ENCODE assay signal across 9 mouse cellular contexts in genomic region chr1:134331879-134332635, GRCm38 (mm10). TPM values are rescaled to one million over a fixed set of nuclear protein-coding genes. Genes with fewer than 3 reads are reported as not detected.
A peak's percentile ranks its signal among the peaks of the same experiment; 100 is the strongest.
DNase-seq lines count a peak whose midpoint lies in the region; ATAC-seq and TF ChIP-seq lines count a peak whose summit lies in the region.
"Had no signal": no experiment of that assay in that cellular context is flagged by ENCODE, and none has a peak within 500 bp of the region (broad histone marks: within the 10 kb centered on the region; RNA-seq: fewer than 3 reads in every experiment).

No protein-coding gene starts in this region.

- H3K4me1 ChIP-seq in embryonic facial prominence, embryonic 14.5 days (ENCODE audit: control insufficient read depth, insufficient read depth, low read length): peaks cover 15% of the 10 kb centered on the region
- peaks cover 40 to 56% of the 10 kb centered on the region in 2 experiments for H3K4me1 ChIP-seq in heart, embryonic 14.5 days (ENCODE audit: control insufficient read depth in 2 of 2, insufficient read depth in 2 of 2, low read length in 2 of 2)
- H3K4me1 ChIP-seq in lung, embryonic 14.5 days (ENCODE audit: insufficient read depth): no peaks in the 10 kb centered on the region

- no peaks in the 10 kb centered on the region for H3K36me3 ChIP-seq in embryonic facial prominence, embryonic 14.5 days (ENCODE audit: control insufficient read depth, insufficient read depth, low read length)
- H3K36me3 ChIP-seq in heart, embryonic 14.5 days (ENCODE audit: control insufficient read depth, insufficient read depth, low read length): peaks cover 20% of the 10 kb centered on the region; the same call in 1 of the 2 replicates
- H3K36me3 ChIP-seq in lung, embryonic 14.5 days (ENCODE audit: insufficient read depth): no peaks in the 10 kb centered on the region

- 53% methylated on average over 20 of the region's 20 CpGs for WGBS in embryonic facial prominence, embryonic 14.5 days
- 51% methylated on average over 20 of the region's 20 CpGs for WGBS in heart, embryonic 14.5 days
- 40% methylated on average over 20 of the region's 20 CpGs for WGBS in large intestine, adult 2 months
- WGBS in lung, embryonic 14.5 days: 43% methylated on average over 20 of the region's 20 CpGs

- 0 out of 2 replicates have a peak overlapping the region, but pooled peaks have one; percentile 25 for H3K9ac ChIP-seq in embryonic facial prominence, embryonic 14.5 days (ENCODE audit: low read depth, low read length)
- peak overlapping the region; percentile 55 for H3K9ac ChIP-seq in heart, embryonic 14.5 days (ENCODE audit: low read length)
- no peak overlapping the region for H3K9ac ChIP-seq in lung, embryonic 14.5 days

- H3K4me2 ChIP-seq in embryonic facial prominence, embryonic 14.5 days (ENCODE audit: low read depth, low read length): peak overlapping the region; percentile 35
- H3K4me2 ChIP-seq in heart, embryonic 14.5 days (ENCODE audit: low read length): peak overlapping the region; percentile 57
- peak overlapping the region; percentile 32; the same call in 1 of the 2 replicates for H3K4me2 ChIP-seq in lung, embryonic 14.5 days

- no peak overlapping the region for H3K27ac ChIP-seq in embryonic facial prominence, embryonic 14.5 days (replicated peaks; ENCODE audit: low read depth, low read length)
- peak overlapping the region; percentile 82 to 87 for H3K27ac ChIP-seq in heart, embryonic 14.5 days (replicated peaks in 1 of 2; ENCODE audit: control insufficient read depth in 1 of 2, insufficient read depth in 1 of 2, low read depth in 2 of 2, low read length in 2 of 2)
- no peak overlapping the region; the same call in 1 of the 2 replicates for H3K27ac ChIP-seq in lung, embryonic 14.5 days (ENCODE audit: low read depth)

- peak; percentile 97 for TF ChIP-seq CTCF in lung, embryonic 14.5 days (IDR thresholded peaks at IDR 0.05; ENCODE audit: low read depth)

- no peaks in the 10 kb centered on the region for H3K9me3 ChIP-seq in embryonic facial prominence, embryonic 14.5 days (ENCODE audit: control insufficient read depth, low read length)
- no peaks in the 10 kb centered on the region for H3K9me3 ChIP-seq in heart, embryonic 14.5 days (ENCODE audit: control insufficient read depth, low read length)
- no peaks in the 10 kb centered on the region for H3K9me3 ChIP-seq in lung, embryonic 14.5 days (ENCODE audit: low read depth, low read length)

- no peak for ATAC-seq in embryonic facial prominence, embryonic 14.5 days (ENCODE audit: low read depth)
- no peak for ATAC-seq in heart, embryonic 14.5 days (ENCODE audit: insufficient number of reproducible peaks, insufficient read depth, low FRiP score, low read depth)
- peak; percentile 28; the same call in 1 of the 2 replicates for ATAC-seq in lung, embryonic 14.5 days (ENCODE audit: insufficient read depth)
- ATAC-seq in neutrophil, adult 5-6 weeks (ENCODE audit: extremely low read depth, insufficient number of reproducible peaks, low FRiP score, poor library complexity, severe bottlenecking): peak; percentile 35; the same call in 1 of the 2 replicates

- H3K27me3 ChIP-seq in embryonic facial prominence, embryonic 14.5 days (replicated peaks; ENCODE audit: control insufficient read depth, insufficient read depth, low read length): no peaks in the 10 kb centered on the region
- no peaks in the 10 kb centered on the region for H3K27me3 ChIP-seq in heart, embryonic 14.5 days (ENCODE audit: control insufficient read depth, insufficient read depth, low read length)
- no peaks in the 10 kb centered on the region for H3K27me3 ChIP-seq in lung, embryonic 14.5 days (ENCODE audit: insufficient read depth, low read length)

- peak; percentile 47 for DNase-seq in CD4-positive helper T cell, adult 2 months (ENCODE audit: low read depth, low spot score)
- peak; percentile 76 for DNase-seq in adrenal gland, postnatal 25 days
- DNase-seq in embryonic facial prominence, embryonic 14.5 days (ENCODE audit: low spot score): peak; percentile 80
- DNase-seq in large intestine, adult 2 months (ENCODE audit: low read depth, low spot score): peak; percentile 64
- peak; percentile 94 for DNase-seq in lung, embryonic 14.5 days
- peak; percentile 63 for DNase-seq in testis, postnatal 14 days (ENCODE audit: low spot score)

- no peak overlapping the region for H3K4me3 ChIP-seq in embryonic facial prominence, embryonic 14.5 days (ENCODE audit: low read depth, low read length)
- H3K4me3 ChIP-seq in heart, embryonic 14.5 days (ENCODE audit: control insufficient read depth in 1 of 2, insufficient read depth in 1 of 2, low read depth in 1 of 2, low read length in 2 of 2): peak overlapping the region in 1 of 2 experiments; percentile 12; a peak in 1 of 4 replicates
- no peak overlapping the region for H3K4me3 ChIP-seq in lung, embryonic 14.5 days (ENCODE audit: low read depth, low read length)

RNA-seq across cellular contexts. Expression of gene Ppfia4, which starts 0.7 kb away (rescaled TPM):
- 0.67 and 2.0 TPM in 2 replicates for total RNA-seq in adrenal gland, postnatal 25 days (2021)
- 12.8 and 14.1 TPM in 2 replicates for polyA plus RNA-seq in embryonic facial prominence, embryonic 14.5 days (2014; fragmentation: Nextera tagmentation; extraction: Ambion mirVana)
- polyA plus RNA-seq in heart, embryonic 14.5 days (2014; fragmentation: Nextera tagmentation; extraction: Ambion mirVana): 10.5 and 11.9 TPM in 2 replicates
- 7.2 and 7.7 TPM in 2 replicates for polyA plus RNA-seq in large intestine, adult 2 months (2012; rRNA removed)
- 2.4 and 2.6 TPM in 2 replicates for polyA plus RNA-seq in lung, embryonic 14.5 days (2014; fragmentation: Nextera tagmentation; extraction: Ambion mirVana)
- 2.9 and 3.2 TPM in 2 replicates for total RNA-seq in neutrophil, adult 5-6 weeks (2017)

RNA-seq across cellular contexts. Expression of gene Tmem183a, which starts 29.7 kb away (rescaled TPM):
- 47.2 and 56.3 TPM in 2 replicates for total RNA-seq in adrenal gland, postnatal 25 days (2021)
- polyA plus RNA-seq in embryonic facial prominence, embryonic 14.5 days (2014; fragmentation: Nextera tagmentation; extraction: Ambion mirVana): 75.3 and 78.0 TPM in 2 replicates
- 62.5 and 69.3 TPM in 2 replicates for polyA plus RNA-seq in heart, embryonic 14.5 days (2014; fragmentation: Nextera tagmentation; extraction: Ambion mirVana)
- polyA plus RNA-seq in large intestine, adult 2 months (2012; rRNA removed): 162 and 202 TPM in 2 replicates
- polyA plus RNA-seq in lung, embryonic 14.5 days (2014; fragmentation: Nextera tagmentation; extraction: Ambion mirVana): 106 TPM in 2 replicates
- 63.7 and 74.1 TPM in 2 replicates for total RNA-seq in neutrophil, adult 5-6 weeks (2017)

RNA-seq across cellular contexts. Expression of gene Myog, which starts 42.3 kb away (rescaled TPM):
- not detected in 2 replicates for total RNA-seq in adrenal gland, postnatal 25 days (2021)
- 219 and 223 TPM in 2 replicates for polyA plus RNA-seq in embryonic facial prominence, embryonic 14.5 days (2014; fragmentation: Nextera tagmentation; extraction: Ambion mirVana)
- polyA plus RNA-seq in heart, embryonic 14.5 days (2014; fragmentation: Nextera tagmentation; extraction: Ambion mirVana): 0.62 and 0.70 TPM in 2 replicates
- polyA plus RNA-seq in large intestine, adult 2 months (2012; rRNA removed): not detected in 2 replicates
- not detected in 2 replicates for polyA plus RNA-seq in lung, embryonic 14.5 days (2014; fragmentation: Nextera tagmentation; extraction: Ambion mirVana)
- total RNA-seq in neutrophil, adult 5-6 weeks (2017): not detected in 2 replicates

RNA-seq across cellular contexts. Expression of gene 4933406M09Rik, which starts 53.7 kb away (rescaled TPM):
- not detected in 2 replicates for total RNA-seq in adrenal gland, postnatal 25 days (2021)
- polyA plus RNA-seq in embryonic facial prominence, embryonic 14.5 days (2014; fragmentation: Nextera tagmentation; extraction: Ambion mirVana): not detected in 2 replicates
- not detected in 2 replicates for polyA plus RNA-seq in heart, embryonic 14.5 days (2014; fragmentation: Nextera tagmentation; extraction: Ambion mirVana)
- polyA plus RNA-seq in large intestine, adult 2 months (2012; rRNA removed): not detected in 2 replicates
- not detected in 2 replicates for polyA plus RNA-seq in lung, embryonic 14.5 days (2014; fragmentation: Nextera tagmentation; extraction: Ambion mirVana)
- 0.35 TPM in 1 of 2 replicates, not detected in the other for total RNA-seq in neutrophil, adult 5-6 weeks (2017)
- polyA plus RNA-seq: frontal cortex, adult 2 months had no signal

Comparison
In these comparisons a context has a peak if more than half of its experiments do, and no peak if none do; other contexts are left out.
1. ATAC-seq: peak in lung, embryonic 14.5 days (single experiment) and neutrophil, adult 5-6 weeks (single experiment); none in embryonic facial prominence, embryonic 14.5 days (single experiment) and heart, embryonic 14.5 days (single experiment).
2. H3K27ac ChIP-seq: peak in heart, embryonic 14.5 days (2 of 2); none in embryonic facial prominence, embryonic 14.5 days (single experiment) and lung, embryonic 14.5 days (single experiment).
3. RNA of gene Myog, which starts 42.3 kb away (polyA plus RNA-seq): 219 to 223 TPM in embryonic facial prominence, embryonic 14.5 days; 0.62 to 0.70 TPM in heart, embryonic 14.5 days, not detected in lung, embryonic 14.5 days and not detected in large intestine, adult 2 months; every median in the first group is over 100 times any median in the second.
4. Peak in every context shown above with its lines, with median percentiles within 50 percentile points of each other: DNase-seq and H3K4me2 ChIP-seq.